Mouse (Mus musculus) thymus, adult 2 months (tissue): Measurements from ENCODE around the gene Mecom. TPM values are rescaled to one million over a fixed set of nuclear protein-coding genes. Genes with fewer than 3 reads are reported as not detected.

ENCODE experiments used
- DNase-seq: peaks from one replicate; pipeline ENCODE4 v3.0.0; 2021
- H3K27ac ChIP-seq: fragments of 200-500 bp; 2 replicates; pipeline ENCODE4 v1.5.1; 2012; ENCODE audit warnings: low read length, control low read depth; ENCODE audit not compliant: control insufficient read depth, insufficient read depth
- H3K27me3 ChIP-seq: fragments of 200-500 bp; 2 replicates; pipeline ENCODE4 v1.6.1; 2012; ENCODE audit warnings: mild to moderate bottlenecking, low read length, moderate library complexity, mixed read lengths; ENCODE audit not compliant: control insufficient read depth, insufficient read depth
- H3K36me3 ChIP-seq: fragments of 200-500 bp; 2 replicates; pipeline ENCODE4 v1.6.1; 2012; ENCODE audit warnings: mild to moderate bottlenecking, low read length, moderate library complexity; ENCODE audit not compliant: control insufficient read depth, insufficient read depth
- H3K4me1 ChIP-seq: fragments of 200-500 bp; replicated peaks from 2 replicates; pipeline ENCODE4 v1.6.1; 2012; ENCODE audit warnings: low read length; ENCODE audit not compliant: control insufficient read depth, insufficient read depth
- H3K4me3 ChIP-seq: fragments of 200-500 bp; 2 replicates; pipeline ENCODE4 v1.5.1; 2012; ENCODE audit warnings: mild to moderate bottlenecking, low read length, control low read depth, moderate library complexity; ENCODE audit not compliant: control insufficient read depth, insufficient read depth
- CTCF ChIP-seq: fragments of 200-500 bp; IDR thresholded peaks from 2 replicates; pipeline ENCODE4 v1.5.1; 2012; ENCODE audit warnings: mild to moderate bottlenecking, control low read depth, low read length, moderate library complexity, borderline replicate concordance; ENCODE audit not compliant: control insufficient read depth, poor library complexity, insufficient read depth; ENCODE audit errors: extremely low read depth
- POLR2A ChIP-seq: fragments of 200-500 bp; IDR thresholded peaks from 2 replicates; pipeline ENCODE4 v1.6.1; 2012; ENCODE audit warnings: mild to moderate bottlenecking, low read length, control low read depth, moderate library complexity; ENCODE audit not compliant: control insufficient read depth, poor library complexity, insufficient read depth; ENCODE audit errors: extremely low read depth
- WGBS: fragments of 180-500 bp; shearing (Covaris S2); methylation state at CpG from one replicate; pipeline ENCODE4 v1.1.7; 2018; 5-methylcytosine and 5-hydroxymethylcytosine counted together
- polyA plus RNA-seq: library from polyadenylated mRNA; depleted of rRNA; stranded (reverse); fragments of >200 nt; gene quantifications from 2 replicates; pipeline ENCODE4 v1.2.3, GENCODE M21; 2012

Mecom gene
- polyA plus RNA-seq, 1 experiment: 0.92 TPM

DNA sequence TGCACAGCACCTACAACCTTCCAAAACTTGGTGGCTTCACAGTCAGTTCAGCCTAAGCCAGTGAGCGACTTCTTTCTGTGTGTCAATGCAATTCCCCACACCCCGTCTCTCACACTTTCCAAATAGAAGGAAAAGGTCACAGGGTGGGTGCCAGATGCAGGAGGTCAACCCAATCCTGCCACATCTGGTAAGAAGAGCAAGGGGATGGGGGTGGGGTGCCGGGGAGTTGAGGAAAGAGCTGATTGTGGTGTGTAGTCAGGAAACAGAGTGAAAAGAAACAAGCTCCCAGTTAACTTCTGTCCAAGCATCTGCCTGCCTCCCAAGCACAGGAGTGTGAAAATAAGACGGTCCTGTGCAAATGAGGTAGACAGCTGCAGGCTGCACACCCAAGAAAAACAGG lies 408.1 kb downstream of the Mecom start:
- TF ChIP-seq CTCF (no peak), POLR2A (no peak)
- Histone ChIP-seq H3K27ac (no peak overlapping the region), H3K36me3 (no peaks in the 10 kb centered on the region), H3K4me1 (no peaks in the 10 kb centered on the region), H3K4me3 (no peak overlapping the region), H3K27me3 (no peaks in the 10 kb centered on the region)
- no peak for DNase-seq
- WGBS: 85% methylated on average over 4 of the region's 4 CpGs

DNA sequence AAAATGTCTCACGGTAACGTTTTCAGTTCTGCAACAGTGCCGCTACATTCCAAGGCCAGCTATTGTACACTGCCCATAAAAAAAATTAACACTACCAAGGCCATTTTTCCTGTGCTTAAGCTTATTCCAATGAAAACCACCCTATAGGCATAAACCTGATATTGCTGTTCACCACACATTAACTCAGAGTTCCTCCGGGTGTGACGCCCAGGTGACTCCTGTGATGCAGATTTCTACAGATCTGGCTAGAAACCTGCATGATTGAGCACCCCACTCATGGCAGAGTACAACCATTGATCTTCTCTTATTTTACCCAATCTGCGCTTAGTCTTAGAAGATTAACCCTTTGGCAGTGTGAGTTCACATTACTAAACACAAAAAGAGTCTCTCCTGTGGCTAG lies 409.2 kb downstream of the Mecom start:
- no peak overlapping the region for H3K27ac ChIP-seq

DNA sequence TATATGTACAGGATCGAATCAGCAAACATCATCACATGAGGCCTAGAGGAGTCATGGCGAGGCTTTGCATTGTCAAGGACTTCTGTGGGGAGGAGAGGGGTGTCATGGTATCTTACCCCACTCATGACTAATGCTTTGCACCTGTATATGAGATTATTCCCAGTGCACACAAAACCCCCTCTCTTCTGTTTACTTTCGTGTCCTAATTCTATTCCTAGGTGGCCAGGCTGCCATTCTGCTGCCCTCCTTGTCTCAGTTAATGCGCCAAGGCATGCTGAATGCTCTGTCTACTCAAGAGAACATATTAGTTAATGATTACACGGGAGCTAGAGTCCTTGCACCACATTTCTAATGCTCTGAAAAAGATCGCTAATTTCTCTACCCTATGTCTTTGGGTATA lies 412.0 kb downstream of the Mecom start:
- no peak for TF ChIP-seq CTCF
- WGBS: 91% methylated on average over 6 of the region's 6 CpGs
- H3K36me3 ChIP-seq: no peaks in the 10 kb centered on the region
- H3K4me3 ChIP-seq: no peak overlapping the region
- no peaks in the 10 kb centered on the region for H3K4me1 ChIP-seq
- H3K27me3 ChIP-seq: no peaks in the 10 kb centered on the region
- no peak overlapping the region for H3K27ac ChIP-seq
- no peak for DNase-seq

More for the DNA sequence above, 409.2 kb downstream of the Mecom start:
- Histone ChIP-seq H3K36me3 (no peaks in the 10 kb centered on the region), H3K27me3 (no peaks in the 10 kb centered on the region), H3K4me1 (no peaks in the 10 kb centered on the region), H3K4me3 (no peak overlapping the region)
- WGBS: 92% methylated on average over 6 of the region's 6 CpGs
- no peak for TF ChIP-seq CTCF
- no peak for TF ChIP-seq POLR2A
- no peak for DNase-seq

DNA sequence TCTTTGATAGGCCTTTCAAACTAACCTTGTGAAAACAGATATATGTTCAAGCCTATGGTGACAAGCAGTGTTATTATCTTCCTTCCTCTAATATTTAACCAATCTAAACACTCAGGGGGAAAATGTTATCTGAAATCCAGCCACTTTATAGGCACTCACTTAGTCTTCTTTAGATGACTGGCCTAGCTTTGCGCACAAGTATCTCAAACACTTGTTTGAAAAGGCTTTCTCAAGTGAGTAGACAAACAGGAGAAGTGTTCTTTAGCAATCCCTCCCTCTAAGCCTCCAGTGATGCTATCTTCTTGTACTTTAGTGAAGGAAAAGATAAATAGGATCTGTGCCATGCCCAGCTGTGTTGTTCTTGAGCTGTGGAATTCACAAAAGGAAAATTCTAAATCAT lies 412.7 kb downstream of the Mecom start:
- TF ChIP-seq CTCF (no peak), POLR2A (no peak)
- WGBS: 94% methylated on average over 1 of the region's 1 CpGs

DNA sequence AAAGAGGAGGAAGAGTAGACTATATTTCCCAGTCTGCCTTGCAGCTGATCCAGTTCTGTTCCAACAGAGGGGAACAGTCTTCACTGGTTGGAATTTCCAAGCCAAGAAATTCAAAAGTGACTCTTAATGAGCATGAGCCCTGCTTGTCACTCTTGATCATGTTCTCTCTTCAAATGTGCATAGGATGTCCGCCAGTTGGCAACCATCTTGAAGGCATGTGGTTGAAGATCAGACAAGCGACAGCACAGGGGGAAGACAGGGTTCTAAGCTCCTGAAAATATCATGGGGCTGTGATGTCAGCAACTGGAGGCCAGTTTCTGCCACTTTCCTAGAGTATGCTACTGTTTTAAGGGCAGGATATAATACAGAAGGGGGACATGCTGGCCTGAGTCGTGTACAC lies 414.8 kb downstream of the Mecom start:
- 91% methylated on average over 3 of the region's 3 CpGs for WGBS
- H3K27me3 ChIP-seq: no peaks in the 10 kb centered on the region
- H3K4me3 ChIP-seq: no peak overlapping the region
- H3K27ac ChIP-seq: no peak overlapping the region
- no peaks in the 10 kb centered on the region for H3K4me1 ChIP-seq
- TF ChIP-seq CTCF: no peak
- no peak for TF ChIP-seq POLR2A
- no peaks in the 10 kb centered on the region for H3K36me3 ChIP-seq
- DNase-seq: no peak

More for the DNA sequence above, 412.7 kb downstream of the Mecom start:
- Histone ChIP-seq H3K4me1 (no peaks in the 10 kb centered on the region), H3K36me3 (no peaks in the 10 kb centered on the region), H3K27ac (no peak overlapping the region), H3K4me3 (no peak overlapping the region), H3K27me3 (no peaks in the 10 kb centered on the region)
- DNase-seq: no peak

DNA sequence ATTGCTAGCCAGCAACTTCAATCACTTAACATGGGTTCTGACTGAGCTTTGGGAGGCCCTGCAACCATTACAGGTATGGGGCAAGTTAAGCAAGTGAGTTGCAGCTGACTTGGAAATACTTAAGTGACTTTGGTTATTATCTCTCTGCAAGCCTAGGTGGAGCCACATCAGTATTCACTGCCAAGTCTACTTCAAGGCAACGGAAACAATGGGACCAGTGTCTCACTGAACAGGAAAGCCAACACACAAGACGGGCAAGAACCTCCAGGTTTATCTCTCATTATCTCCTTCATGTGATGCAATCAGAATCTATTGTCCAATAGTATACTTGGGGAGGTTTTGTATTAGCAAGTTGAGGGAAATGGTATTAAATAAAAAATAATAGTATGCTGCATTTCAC lies 415.4 kb downstream of the Mecom start:
- DNase-seq: no peak
- Histone ChIP-seq H3K4me3 (no peak overlapping the region), H3K4me1 (no peaks in the 10 kb centered on the region), H3K36me3 (no peaks in the 10 kb centered on the region), H3K27me3 (no peaks in the 10 kb centered on the region), H3K27ac (no peak overlapping the region)
- TF ChIP-seq CTCF (no peak), POLR2A (no peak)
- 93% methylated on average over 2 of the region's 2 CpGs for WGBS

DNA sequence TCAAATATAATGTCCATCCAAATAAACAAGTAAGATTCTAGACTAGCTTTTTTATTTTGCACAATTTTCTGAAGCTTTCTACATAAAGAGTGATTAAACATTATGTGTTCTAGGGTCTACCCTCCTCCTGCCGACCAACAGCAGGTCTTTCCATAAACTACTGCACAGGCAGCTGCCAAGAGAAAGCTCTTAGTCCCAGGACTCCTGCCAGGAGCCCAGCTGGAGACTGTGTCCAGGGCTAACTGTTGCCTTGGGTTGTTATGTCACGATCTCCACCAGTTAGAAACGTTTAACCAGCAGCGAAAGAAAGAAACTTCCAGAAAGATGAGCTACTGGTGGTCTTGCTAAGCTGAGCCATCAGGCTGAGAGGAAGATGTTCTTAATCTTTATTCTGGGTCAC lies 417.3 kb downstream of the Mecom start:
- H3K27ac ChIP-seq: no peak overlapping the region
- H3K4me1 ChIP-seq: no peaks in the 10 kb centered on the region
- 91% methylated on average over 4 of the region's 4 CpGs for WGBS
- no peak for DNase-seq
- no peaks in the 10 kb centered on the region for H3K36me3 ChIP-seq
- H3K4me3 ChIP-seq: no peak overlapping the region
- no peak for TF ChIP-seq POLR2A
- TF ChIP-seq CTCF: no peak
- H3K27me3 ChIP-seq: no peaks in the 10 kb centered on the region
